In the genomic region with DNA sequence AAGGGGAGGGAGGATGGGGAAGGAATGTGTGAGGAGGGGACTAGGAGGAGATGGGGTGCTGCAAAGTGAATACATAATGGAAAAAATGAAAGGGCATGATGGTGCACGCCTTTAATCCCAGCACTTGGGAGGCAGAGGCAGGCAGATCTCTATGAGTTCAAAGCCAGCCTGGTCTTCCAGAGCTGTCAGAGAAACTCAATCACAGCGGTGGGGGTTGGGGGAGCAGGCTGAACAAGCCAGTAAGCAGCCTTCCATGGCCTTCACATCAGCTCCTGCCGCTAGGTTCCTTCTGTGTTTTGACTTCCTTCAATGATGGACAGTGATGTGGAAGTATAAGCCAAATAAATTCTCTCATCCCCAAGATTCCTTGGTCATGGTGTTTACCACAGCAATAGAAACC, we compare ENCODE assay signal across 21 mouse cellular contexts. TPM values are rescaled to one million over a fixed set of nuclear protein-coding genes. Genes with fewer than 3 reads are reported as not detected.
DNase-seq lines count a peak whose midpoint lies in the region; ATAC-seq and TF ChIP-seq lines count a peak whose summit lies in the region.
"Had no signal": no experiment of that assay in that cellular context is flagged by ENCODE, and none has a peak within 500 bp of the region (broad histone marks: within the 10 kb centered on the region; RNA-seq: fewer than 3 reads in every experiment).

No protein-coding gene starts in this region.

- peak; percentile 7 for DNase-seq in cerebellum, adult 8-10 months
- no peak for DNase-seq in cerebellum, adult 2 months
- DNase-seq in heart, adult 11 months = peak; percentile 93
- DNase-seq in heart, embryonic 10.5 days (ENCODE audit: low spot score) = no peak
- DNase-seq in midbrain, embryonic 11.5 days (ENCODE audit: low spot score, missing footprints) = no peak
- DNase-seq: cerebellum, adult 11 months had no signal

- H3K9ac ChIP-seq in midbrain, embryonic 11.5 days (ENCODE audit: low read length) = no peak overlapping the region
- H3K9ac ChIP-seq in midbrain, embryonic 16.5 days (ENCODE audit: low read depth, low read length) = no peak overlapping the region
- no peak overlapping the region for H3K9ac ChIP-seq in intestine, postnatal 0 days (ENCODE audit: low read depth, low read length)
- H3K9ac ChIP-seq: embryonic facial prominence, embryonic 15.5 days; forebrain, embryonic 15.5 days; heart, embryonic 12.5 days; hindbrain, embryonic 13.5 days; intestine, embryonic 15.5 days had no signal

- no peak for TF ChIP-seq CTCF in cerebellum, adult 2 months (IDR thresholded peaks at IDR 0.05; ENCODE audit: borderline replicate concordance, insufficient read depth, low read depth, low read length)
- TF ChIP-seq CTCF in intestine, postnatal 0 days (IDR thresholded peaks at IDR 0.05; ENCODE audit: low read depth) = no peak

- TF ChIP-seq POLR2A in cerebellum, adult 2 months (IDR thresholded peaks at IDR 0.05; ENCODE audit: borderline replicate concordance, insufficient read depth, low read length) = no peak

- H3K9me3 ChIP-seq in heart, embryonic 10.5 days = no peaks in the 10 kb centered on the region
- no peaks in the 10 kb centered on the region for H3K9me3 ChIP-seq in midbrain, embryonic 11.5 days (ENCODE audit: control insufficient read depth, low read length)
- no peaks in the 10 kb centered on the region for H3K9me3 ChIP-seq in midbrain, embryonic 16.5 days (replicated peaks; ENCODE audit: control insufficient read depth, low read length, poor library complexity, severe bottlenecking)
- H3K9me3 ChIP-seq in intestine, postnatal 0 days (ENCODE audit: control insufficient read depth) = no peaks in the 10 kb centered on the region
- H3K9me3 ChIP-seq: embryonic facial prominence, embryonic 15.5 days; forebrain, embryonic 10.5 days; forebrain, embryonic 15.5 days; heart, embryonic 12.5 days; hindbrain, embryonic 13.5 days; intestine, embryonic 15.5 days had no signal

- no peaks in the 10 kb centered on the region for H3K27me3 ChIP-seq in cerebellum, adult 2 months (ENCODE audit: control insufficient read depth, insufficient read depth, low read length)
- H3K27me3 ChIP-seq in heart, embryonic 10.5 days (ENCODE audit: insufficient read depth, poor library complexity, severe bottlenecking) = peaks cover 17% of the 10 kb centered on the region; the same call in 1 of the 2 replicates
- H3K27me3 ChIP-seq in midbrain, embryonic 11.5 days (ENCODE audit: control insufficient read depth, insufficient read depth, low read length) = no peaks in the 10 kb centered on the region
- H3K27me3 ChIP-seq in midbrain, embryonic 16.5 days (ENCODE audit: control insufficient read depth, insufficient read depth, low read depth, low read length) = no peaks in the 10 kb centered on the region
- no peaks in the 10 kb centered on the region for H3K27me3 ChIP-seq in intestine, postnatal 0 days (replicated peaks; ENCODE audit: control insufficient read depth, insufficient read depth, low read length)
- H3K27me3 ChIP-seq: embryonic facial prominence, embryonic 15.5 days; forebrain, embryonic 15.5 days; intestine, embryonic 15.5 days; Patski had no signal

- peaks cover 20% of the 10 kb centered on the region for H3K4me1 ChIP-seq in cerebellum, adult 2 months (ENCODE audit: control insufficient read depth, insufficient read depth, low read length)
- H3K4me1 ChIP-seq in heart, embryonic 10.5 days = no peaks in the 10 kb centered on the region
- H3K4me1 ChIP-seq in midbrain, embryonic 11.5 days (ENCODE audit: control insufficient read depth, insufficient read depth, low read length) = no peaks in the 10 kb centered on the region
- H3K4me1 ChIP-seq in midbrain, embryonic 16.5 days (ENCODE audit: control insufficient read depth, insufficient read depth, low read length) = no peaks in the 10 kb centered on the region
- no peaks in the 10 kb centered on the region for H3K4me1 ChIP-seq in intestine, postnatal 0 days (replicated peaks; ENCODE audit: control insufficient read depth, insufficient read depth, low read length)
- H3K4me1 ChIP-seq: embryonic facial prominence, embryonic 15.5 days; intestine, embryonic 15.5 days had no signal

- 0 out of 2 replicates have a peak, but pooled peaks have one; percentile 10 for ATAC-seq in midbrain, embryonic 11.5 days (ENCODE audit: low FRiP score)
- ATAC-seq in midbrain, embryonic 16.5 days = no peak
- no peak for ATAC-seq in intestine, postnatal 0 days
- ATAC-seq: forebrain, embryonic 15.5 days; Patski had no signal

- H3K27ac ChIP-seq in cerebellum, adult 2 months (ENCODE audit: insufficient read depth, low read length) = no peak overlapping the region
- H3K27ac ChIP-seq in heart, embryonic 10.5 days = no peak overlapping the region
- no peak overlapping the region for H3K27ac ChIP-seq in midbrain, embryonic 11.5 days (ENCODE audit: low read depth, low read length)
- H3K27ac ChIP-seq in midbrain, embryonic 16.5 days (ENCODE audit: low read length) = no peak overlapping the region
- H3K27ac ChIP-seq in intestine, postnatal 0 days (ENCODE audit: low read depth, low read length) = no peak overlapping the region
- H3K27ac ChIP-seq: embryonic facial prominence, embryonic 15.5 days; forebrain, embryonic 10.5 days; forebrain, embryonic 15.5 days; heart, adult 2 months; hindbrain, embryonic 13.5 days; intestine, embryonic 15.5 days had no signal

- peaks cover 40% of the 10 kb centered on the region for H3K36me3 ChIP-seq in heart, embryonic 10.5 days
- peaks cover 23% of the 10 kb centered on the region for H3K36me3 ChIP-seq in midbrain, embryonic 11.5 days (ENCODE audit: control insufficient read depth, insufficient read depth, low read length)
- peaks cover 33% of the 10 kb centered on the region for H3K36me3 ChIP-seq in midbrain, embryonic 16.5 days (ENCODE audit: control insufficient read depth, insufficient read depth, low read length)
- H3K36me3 ChIP-seq in intestine, postnatal 0 days (ENCODE audit: control insufficient read depth, insufficient read depth) = peaks cover 35% of the 10 kb centered on the region

- H3K4me2 ChIP-seq in midbrain, embryonic 11.5 days = no peak overlapping the region
- H3K4me2 ChIP-seq in midbrain, embryonic 16.5 days (ENCODE audit: low read length) = no peak overlapping the region
- H3K4me2 ChIP-seq in intestine, postnatal 0 days (replicated peaks; ENCODE audit: low read depth) = no peak overlapping the region
- H3K4me2 ChIP-seq: embryonic facial prominence, embryonic 15.5 days; forebrain, embryonic 15.5 days; heart, embryonic 12.5 days; hindbrain, embryonic 13.5 days; intestine, embryonic 15.5 days had no signal

- WGBS in cerebellum, adult 2 months = 71% methylated on average over 3 of the region's 3 CpGs
- WGBS in heart, embryonic 10.5 days = 67% methylated on average over 3 of the region's 3 CpGs
- WGBS in midbrain, embryonic 11.5 days = 71% methylated on average over 3 of the region's 3 CpGs
- WGBS in midbrain, embryonic 16.5 days = 71% methylated on average over 3 of the region's 3 CpGs
- WGBS in intestine, postnatal 0 days = 57% methylated on average over 3 of the region's 3 CpGs

- H3K4me3 ChIP-seq in cerebellum, adult 2 months (replicated peaks; ENCODE audit: insufficient read depth, low read depth, low read length) = no peak overlapping the region
- H3K4me3 ChIP-seq in heart, embryonic 10.5 days = no peak overlapping the region
- no peak overlapping the region for H3K4me3 ChIP-seq in midbrain, embryonic 11.5 days (ENCODE audit: low read depth, low read length)
- H3K4me3 ChIP-seq in midbrain, embryonic 16.5 days (ENCODE audit: low read depth, low read length) = no peak overlapping the region
- H3K4me3 ChIP-seq in intestine, postnatal 0 days (ENCODE audit: low read depth, low read length) = no peak overlapping the region
- H3K4me3 ChIP-seq: embryonic facial prominence, embryonic 15.5 days; erythroblast, embryonic 14.5 days; forebrain, embryonic 10.5 days; forebrain, embryonic 15.5 days; heart, adult 2 months; heart, embryonic 12.5 days; hindbrain, embryonic 13.5 days; intestine, embryonic 15.5 days had no signal

RNA-seq across cellular contexts. Expression of a gene that starts 7.2 kb away (rescaled TPM):
- polyA plus RNA-seq in cerebellum, adult 2 months (2012; rRNA removed) = 174 and 183 TPM in 2 replicates
- polyA plus RNA-seq in heart, embryonic 10.5 days (2016; fragmentation: Nextera tagmentation; extraction: Ambion mirVana) = 22.5 and 25.0 TPM in 2 replicates
- polyA plus RNA-seq in midbrain, embryonic 11.5 days (2014; fragmentation: Nextera tagmentation; extraction: Ambion mirVana) = 42.2 and 45.9 TPM in 2 replicates
- polyA plus RNA-seq in midbrain, embryonic 16.5 days (2015; fragmentation: Nextera tagmentation; extraction: Ambion mirVana) = 82.5 and 109 TPM in 2 replicates
- polyA plus RNA-seq in intestine, postnatal 0 days (2015; fragmentation: Nextera tagmentation; extraction: Ambion mirVana) = 672 and 681 TPM in 2 replicates

RNA-seq across cellular contexts. Expression of a gene that starts 13.8 kb away (rescaled TPM):
- polyA plus RNA-seq in cerebellum, adult 2 months (2012; rRNA removed) = 438 and 458 TPM in 2 replicates
- 367 and 489 TPM in 2 replicates for polyA plus RNA-seq in heart, embryonic 10.5 days (2016; fragmentation: Nextera tagmentation; extraction: Ambion mirVana)
- 649 and 657 TPM in 2 replicates for polyA plus RNA-seq in midbrain, embryonic 11.5 days (2014; fragmentation: Nextera tagmentation; extraction: Ambion mirVana)
- 339 and 357 TPM in 2 replicates for polyA plus RNA-seq in midbrain, embryonic 16.5 days (2015; fragmentation: Nextera tagmentation; extraction: Ambion mirVana)
- polyA plus RNA-seq in intestine, postnatal 0 days (2015; fragmentation: Nextera tagmentation; extraction: Ambion mirVana) = 125 and 127 TPM in 2 replicates

RNA-seq across cellular contexts. Expression of a gene that starts 19.7 kb away (rescaled TPM):
- 12.7 and 13.2 TPM in 2 replicates for polyA plus RNA-seq in cerebellum, adult 2 months (2012; rRNA removed)
- polyA plus RNA-seq in heart, embryonic 10.5 days (2016; fragmentation: Nextera tagmentation; extraction: Ambion mirVana) = 8.4 and 10.4 TPM in 2 replicates
- 3.3 and 4.4 TPM in 2 replicates for polyA plus RNA-seq in midbrain, embryonic 11.5 days (2014; fragmentation: Nextera tagmentation; extraction: Ambion mirVana)
- 9.2 and 9.4 TPM in 2 replicates for polyA plus RNA-seq in midbrain, embryonic 16.5 days (2015; fragmentation: Nextera tagmentation; extraction: Ambion mirVana)
- polyA plus RNA-seq in intestine, postnatal 0 days (2015; fragmentation: Nextera tagmentation; extraction: Ambion mirVana) = 8.1 and 8.2 TPM in 2 replicates

RNA-seq across cellular contexts. Expression of a gene that starts 21.8 kb away (rescaled TPM):
- polyA plus RNA-seq in cerebellum, adult 2 months (2012; rRNA removed) = 628 TPM in 2 replicates
- 6.5 and 10.1 TPM in 2 replicates for polyA plus RNA-seq in heart, embryonic 10.5 days (2016; fragmentation: Nextera tagmentation; extraction: Ambion mirVana)
- 17.0 and 17.8 TPM in 2 replicates for polyA plus RNA-seq in midbrain, embryonic 11.5 days (2014; fragmentation: Nextera tagmentation; extraction: Ambion mirVana)
- polyA plus RNA-seq in midbrain, embryonic 16.5 days (2015; fragmentation: Nextera tagmentation; extraction: Ambion mirVana) = 111 and 139 TPM in 2 replicates
- 4.1 and 4.3 TPM in 2 replicates for polyA plus RNA-seq in intestine, postnatal 0 days (2015; fragmentation: Nextera tagmentation; extraction: Ambion mirVana)

RNA-seq across cellular contexts. Expression of a gene that starts 34.7 kb away (rescaled TPM):
- not detected in 2 replicates for polyA plus RNA-seq in cerebellum, adult 2 months (2012; rRNA removed)
- 0.30 TPM in 1 of 2 replicates, not detected in the other for polyA plus RNA-seq in heart, embryonic 10.5 days (2016; fragmentation: Nextera tagmentation; extraction: Ambion mirVana)
- not detected in 2 replicates for polyA plus RNA-seq in midbrain, embryonic 11.5 days (2014; fragmentation: Nextera tagmentation; extraction: Ambion mirVana)
- polyA plus RNA-seq in midbrain, embryonic 16.5 days (2015; fragmentation: Nextera tagmentation; extraction: Ambion mirVana) = 0.38 and 0.57 TPM in 2 replicates
- 0.23 and 0.30 TPM in 2 replicates for polyA plus RNA-seq in intestine, postnatal 0 days (2015; fragmentation: Nextera tagmentation; extraction: Ambion mirVana)
- polyA plus RNA-seq: brain, embryonic 14.5 days; embryonic facial prominence, embryonic 11.5 days; erythroblast, embryonic 14.5 days; forebrain, embryonic 10.5 days; frontal cortex, adult 2 months; heart, embryonic 12.5 days; kidney, adult 2 months had no signal

Comparison
In these comparisons a context has a peak if more than half of its experiments do, and no peak if none do; other contexts are left out.
1. DNase-seq: peak in cerebellum, adult 8-10 months (single experiment) and heart, adult 11 months (single experiment); none in cerebellum, adult 2 months (0 of 2), heart, embryonic 10.5 days (single experiment) and midbrain, embryonic 11.5 days (single experiment).